Mouse (Mus musculus): ENCODE results near the gene Senp3. TPM values are rescaled to one million over a fixed set of nuclear protein-coding genes. Genes with fewer than 3 reads are reported as not detected.
"Not testable (repeated sequence)": the region's sequence is repeated elsewhere in the genome, so short reads cannot be mapped to it uniquely, and the experiment has no call there.

Gene Senp3
- polyA plus RNA-seq, 1 experiment from 2014 or later: 99.2 TPM

DNA sequence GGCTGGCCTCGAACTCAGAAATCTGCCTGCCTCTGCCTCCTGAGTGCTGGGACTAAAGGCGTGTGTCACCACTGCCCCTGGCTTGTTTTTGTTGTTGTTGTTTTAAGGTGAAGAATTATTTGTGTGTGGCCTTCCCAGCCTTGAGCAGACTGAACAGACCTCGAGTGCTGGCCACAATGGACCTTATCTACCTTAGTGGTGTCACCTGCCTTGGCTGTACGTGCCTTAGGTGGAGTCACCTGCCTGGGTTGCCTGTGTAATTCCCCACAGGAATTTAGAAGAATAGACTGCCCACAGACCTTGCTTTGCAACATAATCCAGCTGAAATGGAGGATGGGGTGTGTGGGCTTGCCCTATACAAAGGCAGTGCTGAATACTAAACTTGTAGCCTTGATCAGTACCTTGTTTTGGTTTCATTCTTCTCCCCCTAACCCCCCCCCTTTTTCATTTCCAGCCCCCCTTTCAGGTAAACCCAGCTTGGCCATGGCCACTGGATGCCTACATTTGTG lies 26.0 kb upstream of the Senp3 start:
- no peak for ATAC-seq (ENCODE audit: low FRiP score)
- no peak overlapping the region for H3K27ac ChIP-seq

GRCm38 (mm10) chr11:69707480-69707847 lies 25.6 kb upstream of the Senp3 start:
- no peaks in the 10 kb centered on the region for H3K36me3 ChIP-seq (replicated peaks; ENCODE audit: control insufficient read depth, insufficient read depth)
- WGBS: 92% methylated on average over 4 of the region's 4 CpGs
- H3K9ac ChIP-seq: no peak overlapping the region
- no peaks in the 10 kb centered on the region for H3K4me1 ChIP-seq (replicated peaks; ENCODE audit: control insufficient read depth, insufficient read depth, low read length)
- H3K9me3 ChIP-seq (ENCODE audit: control insufficient read depth, low read length): no peaks in the 10 kb centered on the region
- no peaks in the 10 kb centered on the region for H3K27me3 ChIP-seq (ENCODE audit: control insufficient read depth, insufficient read depth, low read length)
- no peak for ATAC-seq (ENCODE audit: low FRiP score)
- no peak overlapping the region for H3K4me3 ChIP-seq (replicated peaks; ENCODE audit: low read length)
- no peak for DNase-seq (ENCODE audit: low spot score)
- no peak overlapping the region for H3K4me2 ChIP-seq (replicated peaks)
- H3K27ac ChIP-seq: no peak overlapping the region

More for the DNA sequence above, 26.0 kb upstream of the Senp3 start:
- no peak overlapping the region for H3K4me2 ChIP-seq (replicated peaks)
- 88% methylated on average over 4 of the region's 4 CpGs for WGBS
- DNase-seq (ENCODE audit: low spot score): no peak
- H3K4me1 ChIP-seq (replicated peaks; ENCODE audit: control insufficient read depth, insufficient read depth, low read length): no peaks in the 10 kb centered on the region
- no peak overlapping the region for H3K9ac ChIP-seq
- H3K4me3 ChIP-seq (replicated peaks; ENCODE audit: low read length): no peak overlapping the region
- no peaks in the 10 kb centered on the region for H3K27me3 ChIP-seq (ENCODE audit: control insufficient read depth, insufficient read depth, low read length)
- H3K36me3 ChIP-seq (replicated peaks; ENCODE audit: control insufficient read depth, insufficient read depth): no peaks in the 10 kb centered on the region
- no peaks in the 10 kb centered on the region for H3K9me3 ChIP-seq (ENCODE audit: control insufficient read depth, low read length)

- no peak overlapping the region for H3K27ac ChIP-seq
- no peak for DNase-seq (ENCODE audit: low spot score)
- WGBS: 50% methylated on average over 6 of the region's 6 CpGs
- H3K36me3 ChIP-seq (replicated peaks; ENCODE audit: control insufficient read depth, insufficient read depth): no peaks in the 10 kb centered on the region
- ATAC-seq (ENCODE audit: low FRiP score): no peak
- no peak overlapping the region for H3K4me2 ChIP-seq (replicated peaks)
- H3K4me3 ChIP-seq (replicated peaks; ENCODE audit: low read length): no peak overlapping the region
- H3K9ac ChIP-seq: no peak overlapping the region
- no peaks in the 10 kb centered on the region for H3K4me1 ChIP-seq (replicated peaks; ENCODE audit: control insufficient read depth, insufficient read depth, low read length)
- H3K27me3 ChIP-seq (ENCODE audit: control insufficient read depth, insufficient read depth, low read length): no peaks in the 10 kb centered on the region
- H3K9me3 ChIP-seq (ENCODE audit: control insufficient read depth, low read length): no peaks in the 10 kb centered on the region
Measured at GRCm38 (mm10) chr11:69706775-69707479, 25.0 kb upstream of the Senp3 start.

GRCm38 (mm10) chr11:69704613-69705010 lies 22.7 kb upstream of the Senp3 start:
- no peaks in the 10 kb centered on the region for H3K4me1 ChIP-seq (replicated peaks; ENCODE audit: control insufficient read depth, insufficient read depth, low read length)
- H3K27me3 ChIP-seq (ENCODE audit: control insufficient read depth, insufficient read depth, low read length): no peaks in the 10 kb centered on the region
- DNase-seq (ENCODE audit: low spot score) (no peak), ATAC-seq (ENCODE audit: low FRiP score) (no peak)
- 57% methylated on average over 2 of the region's 2 CpGs for WGBS
- no peaks in the 10 kb centered on the region for H3K9me3 ChIP-seq (ENCODE audit: control insufficient read depth, low read length)
- H3K27ac ChIP-seq: no peak overlapping the region
- no peak overlapping the region for H3K4me3 ChIP-seq (replicated peaks; ENCODE audit: low read length)
- H3K36me3 ChIP-seq (replicated peaks; ENCODE audit: control insufficient read depth, insufficient read depth): no peaks in the 10 kb centered on the region
- no peak overlapping the region for H3K4me2 ChIP-seq (replicated peaks)
- no peak overlapping the region for H3K9ac ChIP-seq

DNA sequence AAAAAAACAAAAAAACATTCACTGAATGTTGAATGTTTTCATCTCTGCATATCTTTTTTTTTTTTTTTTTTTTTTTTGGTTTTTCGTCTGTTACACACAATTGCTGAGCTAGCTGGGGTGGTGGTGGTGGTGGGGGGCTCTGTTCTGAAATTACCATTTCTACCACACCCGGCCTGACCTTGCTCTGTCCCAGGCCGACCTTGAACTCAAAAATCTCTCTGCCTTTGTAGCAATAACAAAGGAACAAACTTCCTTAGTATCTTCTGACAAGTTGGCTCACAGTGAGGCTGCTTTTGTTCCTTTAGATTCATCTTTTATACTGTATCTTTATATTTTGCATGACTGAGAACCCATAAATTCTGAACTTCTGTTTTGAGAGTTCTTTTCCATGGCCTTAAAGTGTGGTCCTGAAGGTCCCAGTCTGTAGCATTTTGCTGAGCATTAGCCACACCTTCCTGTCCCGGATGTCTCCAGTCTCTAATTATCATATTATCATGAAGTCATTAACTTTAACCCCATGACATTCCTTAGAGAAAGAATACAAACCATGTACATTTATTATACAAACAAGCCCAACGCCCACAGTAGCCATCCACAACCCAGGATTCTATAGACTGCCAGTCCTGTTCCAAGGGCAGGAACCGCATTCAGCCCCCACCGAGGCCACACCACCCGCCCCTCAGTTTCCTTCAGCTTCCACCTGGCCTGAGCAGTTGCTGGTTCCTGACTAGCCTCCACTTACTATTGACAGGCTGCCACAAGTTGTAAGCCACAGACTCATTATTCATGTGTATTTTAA lies 22.1 kb upstream of the Senp3 start:
- WGBS: 67% methylated on average over 8 of the region's 8 CpGs
- no peak overlapping the region for H3K9ac ChIP-seq

DNA sequence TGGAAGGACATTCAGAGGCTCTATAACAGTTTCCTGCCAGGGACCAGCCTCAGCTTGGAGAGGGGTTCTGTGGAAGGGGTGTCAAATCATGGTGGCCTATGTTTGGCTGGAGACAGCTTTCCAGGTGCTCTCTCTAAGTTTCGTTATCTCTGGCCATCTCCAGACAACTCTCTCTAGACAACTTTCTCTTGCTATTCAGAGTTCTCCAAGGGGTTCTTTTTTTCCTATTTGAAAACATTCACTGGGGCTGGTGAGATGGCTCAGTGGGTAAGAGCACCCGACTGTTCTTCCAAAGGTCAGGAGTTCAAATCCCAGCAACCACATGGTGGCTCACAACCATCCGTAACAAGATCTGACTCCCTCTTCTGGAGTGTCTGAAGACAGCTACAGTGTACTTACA lies 21.5 kb upstream of the Senp3 start:
- H3K27me3 ChIP-seq (ENCODE audit: control insufficient read depth, insufficient read depth, low read length); ATAC-seq (ENCODE audit: low FRiP score); H3K27ac ChIP-seq; H3K4me2 ChIP-seq (replicated peaks); H3K4me3 ChIP-seq (replicated peaks; ENCODE audit: low read length); H3K9me3 ChIP-seq (ENCODE audit: control insufficient read depth, low read length); H3K9ac ChIP-seq; H3K4me1 ChIP-seq (replicated peaks; ENCODE audit: control insufficient read depth, insufficient read depth, low read length); H3K36me3 ChIP-seq (replicated peaks; ENCODE audit: control insufficient read depth, insufficient read depth); DNase-seq (ENCODE audit: low spot score): not testable (repeated sequence)
- WGBS: 56% methylated on average over 2 of the region's 3 CpGs

More for the DNA sequence above, 22.1 kb upstream of the Senp3 start:
- DNase-seq (ENCODE audit: low spot score) (no peak), ATAC-seq (ENCODE audit: low FRiP score) (no peak)
- Histone ChIP-seq H3K4me1 (replicated peaks; ENCODE audit: control insufficient read depth, insufficient read depth, low read length) (no peaks in the 10 kb centered on the region), H3K27ac (no peak overlapping the region), H3K4me3 (replicated peaks; ENCODE audit: low read length) (no peak overlapping the region), H3K9me3 (ENCODE audit: control insufficient read depth, low read length) (no peaks in the 10 kb centered on the region), H3K27me3 (ENCODE audit: control insufficient read depth, insufficient read depth, low read length) (no peaks in the 10 kb centered on the region), H3K36me3 (replicated peaks; ENCODE audit: control insufficient read depth, insufficient read depth) (no peaks in the 10 kb centered on the region), H3K4me2 (replicated peaks) (no peak overlapping the region)

GRCm38 (mm10) chr11:69702886-69703285 lies 21.0 kb upstream of the Senp3 start:
- not testable (repeated sequence) for H3K27me3 ChIP-seq (ENCODE audit: control insufficient read depth, insufficient read depth, low read length); H3K4me1 ChIP-seq (replicated peaks; ENCODE audit: control insufficient read depth, insufficient read depth, low read length); H3K27ac ChIP-seq; H3K36me3 ChIP-seq (replicated peaks; ENCODE audit: control insufficient read depth, insufficient read depth); DNase-seq (ENCODE audit: low spot score); ATAC-seq (ENCODE audit: low FRiP score); H3K9me3 ChIP-seq (ENCODE audit: control insufficient read depth, low read length); H3K9ac ChIP-seq; H3K4me3 ChIP-seq (replicated peaks; ENCODE audit: low read length); H3K4me2 ChIP-seq (replicated peaks)
- 95% methylated on average over 10 of the region's 10 CpGs for WGBS

GRCm38 (mm10) chr11:69699595-69699994 lies 17.7 kb upstream of the Senp3 start:
- H3K4me3 ChIP-seq (replicated peaks; ENCODE audit: low read length): no peak overlapping the region
- WGBS: 81% methylated on average over 1 of the region's 1 CpGs
- peaks cover 3% of the 10 kb centered on the region; the same call in 1 of the 2 replicates for H3K4me1 ChIP-seq (replicated peaks; ENCODE audit: control insufficient read depth, insufficient read depth, low read length)
- no peak overlapping the region for H3K9ac ChIP-seq
- no peaks in the 10 kb centered on the region for H3K36me3 ChIP-seq (replicated peaks; ENCODE audit: control insufficient read depth, insufficient read depth)
- H3K27me3 ChIP-seq (ENCODE audit: control insufficient read depth, insufficient read depth, low read length): no peaks in the 10 kb centered on the region
- no peak overlapping the region for H3K27ac ChIP-seq
- no peak overlapping the region for H3K4me2 ChIP-seq (replicated peaks)
- H3K9me3 ChIP-seq (ENCODE audit: control insufficient read depth, low read length): no peaks in the 10 kb centered on the region
- no peak for ATAC-seq (ENCODE audit: low FRiP score)
- no peak for DNase-seq (ENCODE audit: low spot score)

DNA sequence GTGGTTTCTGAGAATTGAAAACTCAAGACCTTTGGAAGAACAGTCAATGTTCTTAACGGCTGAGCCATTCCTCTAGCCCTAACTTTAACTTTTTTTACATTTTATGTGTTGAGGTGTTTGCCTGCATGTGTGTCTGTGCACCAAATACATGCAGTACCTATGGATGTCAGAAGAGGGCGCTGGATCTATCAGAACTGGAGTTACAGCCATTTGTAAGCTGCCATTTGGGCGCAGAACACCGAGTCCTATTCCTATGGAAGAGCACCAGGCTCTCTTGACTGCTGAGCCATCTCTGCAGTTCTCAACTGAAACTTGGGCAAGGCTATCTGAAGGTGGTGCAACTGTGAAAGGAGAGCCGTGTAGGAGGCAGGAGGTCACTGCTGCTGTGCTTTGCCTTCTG lies 16.7 kb upstream of the Senp3 start:
- WGBS: 71% methylated on average over 5 of the region's 5 CpGs
- H3K36me3 ChIP-seq (replicated peaks; ENCODE audit: control insufficient read depth, insufficient read depth): no peaks in the 10 kb centered on the region
- no peak overlapping the region for H3K4me2 ChIP-seq (replicated peaks)
- no peaks in the 10 kb centered on the region for H3K27me3 ChIP-seq (ENCODE audit: control insufficient read depth, insufficient read depth, low read length)
- no peak overlapping the region for H3K9ac ChIP-seq
- no peak overlapping the region for H3K27ac ChIP-seq
- DNase-seq (ENCODE audit: low spot score) (no peak), ATAC-seq (ENCODE audit: low FRiP score) (no peak)
- peaks cover 3% of the 10 kb centered on the region; the same call in 1 of the 2 replicates for H3K4me1 ChIP-seq (replicated peaks; ENCODE audit: control insufficient read depth, insufficient read depth, low read length)
- H3K4me3 ChIP-seq (replicated peaks; ENCODE audit: low read length): no peak overlapping the region
- H3K9me3 ChIP-seq (ENCODE audit: control insufficient read depth, low read length): no peaks in the 10 kb centered on the region
